Mouse (Mus musculus): ENCODE measurements around the gene Synrg. TPM values are rescaled to one million over a fixed set of nuclear protein-coding genes. Genes with fewer than 3 reads are reported as not detected.

The Synrg gene
- polyA plus RNA-seq (2015; fragmentation: Nextera tagmentation; extraction: Ambion mirVana), result 34.2 and 34.4 TPM in 2 replicates

DNA sequence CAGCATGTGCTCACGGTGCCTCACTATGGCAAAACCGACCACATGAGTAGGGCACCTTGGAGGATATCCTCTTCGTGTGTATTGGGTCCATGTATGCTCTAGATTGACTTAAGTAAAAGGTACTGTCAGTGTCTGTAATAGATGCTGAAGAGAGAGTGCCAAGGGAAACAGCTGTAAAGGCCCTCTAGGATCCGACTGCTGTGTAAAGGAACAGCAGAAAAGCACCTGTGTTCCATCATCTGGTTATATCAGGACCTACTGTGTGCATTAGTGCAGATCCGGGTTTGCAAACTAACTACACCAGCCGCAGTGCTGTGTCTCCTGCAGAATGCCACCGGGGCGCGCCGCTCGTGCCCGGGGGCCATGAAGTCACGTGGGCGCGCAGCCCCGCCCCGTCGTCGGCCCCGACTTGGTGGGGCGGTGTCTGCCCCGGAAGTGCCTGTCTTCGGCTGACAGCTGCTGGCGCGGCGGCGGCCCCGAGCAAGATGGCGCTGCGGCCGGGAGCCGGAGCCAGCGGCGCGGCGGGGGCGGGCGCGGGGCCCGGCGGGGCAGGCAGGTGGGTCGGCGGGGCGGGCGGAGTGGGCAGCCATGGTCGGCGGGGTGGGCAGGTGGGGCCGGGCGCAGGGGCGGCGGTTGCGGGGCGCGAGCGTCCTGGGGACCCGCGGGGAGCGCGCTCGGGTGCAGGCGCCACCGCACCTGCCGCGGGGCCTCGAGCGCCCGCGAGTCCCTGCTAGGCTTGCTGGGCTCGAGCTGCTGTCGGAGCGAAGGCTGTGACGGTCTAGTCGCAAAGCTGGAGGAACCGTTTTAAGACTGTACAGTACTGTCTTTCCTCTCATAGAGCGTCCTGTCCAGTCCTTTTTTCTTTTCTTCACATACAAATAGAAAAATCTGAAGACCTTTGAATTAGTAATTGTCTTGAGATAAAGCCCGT, at the start of gene Synrg:
Gene Synrg (plus strand): TSS at position 438 of the 931 bp plus-strand sequence.
- no peaks in the 10 kb centered on the region for H3K27me3 ChIP-seq
- peak within 1 kb of the TSS; percentile 59 for H3K4me2 ChIP-seq (replicated peaks)
- peak within 1 kb of the TSS; percentile 72 for H3K4me3 ChIP-seq (replicated peaks)
- peak within 1 kb of the TSS; percentile 92 for H3K27ac ChIP-seq
- H3K36me3 ChIP-seq, result peaks cover 38% of the 10 kb centered on the region
- no peaks in the 10 kb centered on the region for H3K9me3 ChIP-seq
- peak within 1 kb of the TSS; percentile 89 for H3K9ac ChIP-seq (replicated peaks)
- peaks cover 35% of the 10 kb centered on the region for H3K4me1 ChIP-seq (replicated peaks)
- WGBS, result 2% methylated on average over 51 of the region's 76 CpGs
- ATAC-seq, result peak; percentile 97

DNA sequence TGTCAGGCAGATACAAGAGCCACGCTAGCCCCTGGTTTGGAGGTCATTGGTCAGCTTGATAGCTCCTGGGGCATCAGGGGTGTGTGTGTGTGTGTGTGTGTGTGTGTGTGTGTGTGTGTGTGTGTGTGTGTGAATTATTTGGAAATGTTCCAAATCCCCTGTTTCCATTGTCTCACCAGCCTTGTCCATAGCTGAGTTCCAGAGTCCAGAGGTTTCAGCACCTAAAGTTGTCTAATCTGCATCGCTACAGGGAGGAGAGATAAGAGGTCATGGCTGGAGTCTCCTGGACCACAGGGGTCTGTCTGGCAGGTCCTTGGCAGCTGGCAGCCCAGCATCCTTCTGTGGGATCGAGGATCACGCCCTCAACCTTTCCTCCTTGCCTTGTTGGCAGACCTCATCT, 49.7 kb upstream of the Synrg start:
- no peak overlapping the region for H3K4me3 ChIP-seq (replicated peaks)
- ATAC-seq, result no peak
- no peaks in the 10 kb centered on the region for H3K27me3 ChIP-seq
- H3K9ac ChIP-seq (replicated peaks), result no peak overlapping the region
- H3K9me3 ChIP-seq, result no peaks in the 10 kb centered on the region
- H3K27ac ChIP-seq, result no peak overlapping the region
- no peaks in the 10 kb centered on the region for H3K36me3 ChIP-seq
- no peaks in the 10 kb centered on the region for H3K4me1 ChIP-seq (replicated peaks)
- 89% methylated on average over 4 of the region's 4 CpGs for WGBS
- no peak overlapping the region for H3K4me2 ChIP-seq (replicated peaks)

DNA sequence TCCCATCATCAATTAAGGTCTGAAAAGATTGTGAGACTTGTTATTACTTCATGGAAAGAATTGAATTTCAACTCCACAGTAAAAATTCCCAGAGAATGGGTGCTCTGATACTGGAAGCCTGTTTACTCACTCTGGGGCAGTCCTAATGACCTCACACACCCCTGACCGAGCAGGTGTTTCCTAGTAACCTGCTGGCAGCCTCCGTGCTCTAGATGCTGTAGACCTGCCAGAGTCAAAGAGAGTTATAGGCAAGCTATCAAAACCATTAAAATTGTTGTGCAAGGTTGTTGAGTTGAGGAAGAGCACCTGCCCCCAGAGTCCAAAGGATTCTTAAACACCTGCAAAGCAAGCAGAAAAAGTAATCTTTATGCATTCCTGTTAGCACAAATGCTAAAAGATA, 41.6 kb upstream of the Synrg start:
- no peak for ATAC-seq

DNA sequence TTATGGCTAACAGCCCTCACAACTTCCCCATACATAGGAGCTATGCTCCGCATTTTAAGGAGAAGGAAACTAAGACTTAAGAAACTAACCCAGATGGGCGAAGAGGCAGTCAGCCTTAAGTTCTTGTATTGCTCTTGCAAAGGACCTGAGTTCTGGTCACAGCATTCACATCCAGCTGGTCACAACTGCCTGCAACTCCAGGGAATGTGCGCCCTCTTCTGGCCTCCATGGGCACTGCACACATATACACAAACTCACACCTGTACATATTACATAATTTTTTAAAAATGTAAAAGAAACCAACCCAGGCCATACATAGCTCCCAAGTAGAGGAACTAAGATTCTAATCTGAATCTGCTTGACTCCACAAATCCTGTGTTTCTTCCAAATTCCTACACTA, 37.1 kb upstream of the Synrg start:
- H3K4me2 ChIP-seq (replicated peaks), result no peak overlapping the region
- no peak overlapping the region for H3K9ac ChIP-seq (replicated peaks)
- H3K27me3 ChIP-seq, result no peaks in the 10 kb centered on the region
- H3K4me1 ChIP-seq (replicated peaks), result no peaks in the 10 kb centered on the region
- no peak for ATAC-seq
- H3K36me3 ChIP-seq, result no peaks in the 10 kb centered on the region
- no peak overlapping the region for H3K4me3 ChIP-seq (replicated peaks)
- no peaks in the 10 kb centered on the region for H3K9me3 ChIP-seq
- H3K27ac ChIP-seq, result no peak overlapping the region
- 58% methylated on average over 3 of the region's 3 CpGs for WGBS

More for the DNA sequence above, 41.6 kb upstream of the Synrg start:
- H3K9ac ChIP-seq (replicated peaks), result no peak overlapping the region
- no peak overlapping the region for H3K4me2 ChIP-seq (replicated peaks)
- H3K4me1 ChIP-seq (replicated peaks), result no peaks in the 10 kb centered on the region
- no peaks in the 10 kb centered on the region for H3K9me3 ChIP-seq
- H3K4me3 ChIP-seq (replicated peaks), result no peak overlapping the region
- H3K27me3 ChIP-seq, result no peaks in the 10 kb centered on the region
- H3K36me3 ChIP-seq, result no peaks in the 10 kb centered on the region
- no peak overlapping the region for H3K27ac ChIP-seq
- WGBS, result 86% methylated on average over 2 of the region's 2 CpGs

DNA sequence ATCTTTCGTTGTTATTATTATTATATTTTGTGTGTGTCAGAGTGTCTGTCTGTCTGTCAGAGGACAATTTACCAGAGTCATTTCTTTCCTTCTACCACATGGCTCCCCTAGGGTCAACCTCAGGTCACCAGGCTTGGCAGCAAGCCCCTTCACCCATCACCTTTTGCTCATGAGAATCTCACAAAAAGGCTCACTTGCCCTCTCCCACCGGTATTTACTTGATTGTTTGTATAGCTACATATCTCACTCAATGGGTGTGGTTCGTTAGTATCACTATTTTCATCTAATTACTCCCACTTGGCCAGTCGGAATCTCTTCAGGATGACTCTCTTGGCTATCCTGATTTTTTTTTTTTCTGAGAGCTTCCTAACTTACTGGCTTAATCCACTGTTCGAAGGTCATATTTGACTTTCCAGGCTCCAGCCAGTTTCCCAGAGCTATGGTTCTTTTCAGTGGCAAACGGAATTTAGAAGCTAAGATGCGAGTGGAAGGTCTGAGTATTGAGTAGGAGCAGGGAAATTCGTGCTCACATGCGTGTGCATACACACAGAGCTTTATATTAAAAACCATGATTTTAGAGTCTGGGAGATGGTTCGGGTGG, 31.6 kb upstream of the Synrg start:
- Histone ChIP-seq H3K4me2 (replicated peaks) (no peak overlapping the region), H3K27me3 (no peaks in the 10 kb centered on the region), H3K36me3 (no peaks in the 10 kb centered on the region), H3K27ac (no peak overlapping the region), H3K9me3 (no peaks in the 10 kb centered on the region), H3K4me3 (replicated peaks) (no peak overlapping the region), H3K4me1 (replicated peaks) (0 out of 2 replicates have a peak, but pooled peaks cover 5% of the 10 kb centered on the region), H3K9ac (replicated peaks) (no peak overlapping the region)
- ATAC-seq, result no peak
- 81% methylated on average over 10 of the region's 10 CpGs for WGBS

DNA sequence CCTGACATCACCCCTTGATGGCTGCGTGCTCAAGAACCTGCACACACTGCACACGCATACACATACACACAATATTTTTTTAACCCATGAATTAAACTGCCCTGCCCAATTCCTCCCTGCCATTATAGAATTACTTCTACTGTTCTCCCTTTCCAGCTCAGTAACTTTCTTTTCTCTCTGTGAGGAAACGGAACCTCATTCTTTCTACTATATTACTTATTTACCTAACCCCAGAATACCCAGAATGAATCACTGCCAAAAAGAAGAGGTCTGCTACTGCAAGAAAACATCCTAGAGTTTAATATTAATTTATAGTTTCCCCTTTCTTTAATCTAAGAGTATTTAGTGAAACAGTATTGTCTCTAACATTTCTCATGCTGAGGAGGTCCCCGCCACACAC, 30.9 kb upstream of the Synrg start:
- Histone ChIP-seq H3K36me3 (no peaks in the 10 kb centered on the region), H3K9ac (replicated peaks) (no peak overlapping the region), H3K4me3 (replicated peaks) (no peak overlapping the region), H3K9me3 (no peaks in the 10 kb centered on the region), H3K27me3 (peaks cover 5% of the 10 kb centered on the region; the same call in 1 of the 2 replicates), H3K27ac (no peak overlapping the region), H3K4me1 (replicated peaks) (0 out of 2 replicates have a peak, but pooled peaks cover 5% of the 10 kb centered on the region), H3K4me2 (replicated peaks) (no peak overlapping the region)
- 89% methylated on average over 4 of the region's 4 CpGs for WGBS
- ATAC-seq, result no peak

DNA sequence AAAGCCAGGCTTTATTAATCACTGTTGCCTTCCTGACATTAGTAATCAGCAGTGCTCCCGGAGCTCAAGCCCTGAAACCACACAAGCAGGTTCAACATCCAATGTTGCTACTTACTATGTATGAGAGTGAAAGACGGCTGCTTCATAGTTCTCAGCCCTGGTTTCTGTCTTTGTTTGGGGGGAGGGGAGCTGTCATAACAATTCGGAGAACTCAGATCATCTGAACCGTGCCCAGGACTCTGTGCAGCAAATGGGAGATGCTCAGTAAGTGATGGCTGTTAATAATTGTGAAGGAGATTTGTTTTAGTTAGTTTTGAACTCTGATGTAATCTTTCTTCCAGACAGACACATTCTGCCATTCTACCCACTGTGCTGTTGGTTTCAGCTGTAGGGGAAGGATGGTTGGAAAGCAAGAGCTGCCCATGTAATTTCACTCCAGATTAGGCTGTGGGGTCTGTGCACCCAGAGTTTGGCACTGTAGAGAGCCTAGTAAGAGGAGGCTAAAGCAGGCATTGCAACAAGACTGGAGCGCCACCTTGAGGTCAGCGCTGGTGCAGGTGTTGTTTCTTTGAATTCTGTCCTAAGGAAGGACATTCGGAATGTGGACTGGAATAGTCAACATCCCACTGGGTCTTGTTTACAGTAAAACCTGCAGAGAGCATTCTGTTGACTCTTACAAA, 28.1 kb upstream of the Synrg start:
- Histone ChIP-seq H3K9me3 (no peaks in the 10 kb centered on the region), H3K27me3 (peaks cover 21% of the 10 kb centered on the region; the same call in 1 of the 2 replicates), H3K9ac (replicated peaks) (no peak overlapping the region), H3K4me3 (replicated peaks) (no peak overlapping the region), H3K4me1 (replicated peaks) (0 out of 2 replicates have a peak, but pooled peaks cover 5% of the 10 kb centered on the region), H3K27ac (no peak overlapping the region), H3K4me2 (replicated peaks) (no peak overlapping the region), H3K36me3 (no peaks in the 10 kb centered on the region)
- WGBS, result 23% methylated on average over 7 of the region's 7 CpGs
- 0 out of 2 replicates have a peak, but pooled peaks have one; percentile 53 for ATAC-seq

DNA sequence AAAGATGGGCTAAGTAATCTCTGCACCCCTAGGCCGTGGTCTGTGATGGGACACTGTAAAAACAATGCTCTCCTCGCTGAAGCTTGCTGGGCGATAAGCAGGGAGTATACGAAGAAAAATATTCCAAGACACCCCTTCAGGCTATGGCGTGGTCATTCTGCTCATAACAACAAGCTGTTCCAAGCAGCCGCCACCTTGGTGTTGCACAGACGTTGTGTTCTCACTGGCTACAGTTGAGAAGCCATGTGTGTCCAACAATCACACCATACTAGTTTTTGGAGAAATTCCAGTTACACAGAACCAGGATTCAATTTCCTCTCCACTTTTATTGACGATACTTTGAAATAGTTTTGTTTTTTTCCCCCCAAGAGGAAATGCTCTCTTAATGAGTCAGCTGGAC, 25.7 kb upstream of the Synrg start:
- ATAC-seq, result no peak
- H3K9ac ChIP-seq (replicated peaks), result no peak overlapping the region

DNA sequence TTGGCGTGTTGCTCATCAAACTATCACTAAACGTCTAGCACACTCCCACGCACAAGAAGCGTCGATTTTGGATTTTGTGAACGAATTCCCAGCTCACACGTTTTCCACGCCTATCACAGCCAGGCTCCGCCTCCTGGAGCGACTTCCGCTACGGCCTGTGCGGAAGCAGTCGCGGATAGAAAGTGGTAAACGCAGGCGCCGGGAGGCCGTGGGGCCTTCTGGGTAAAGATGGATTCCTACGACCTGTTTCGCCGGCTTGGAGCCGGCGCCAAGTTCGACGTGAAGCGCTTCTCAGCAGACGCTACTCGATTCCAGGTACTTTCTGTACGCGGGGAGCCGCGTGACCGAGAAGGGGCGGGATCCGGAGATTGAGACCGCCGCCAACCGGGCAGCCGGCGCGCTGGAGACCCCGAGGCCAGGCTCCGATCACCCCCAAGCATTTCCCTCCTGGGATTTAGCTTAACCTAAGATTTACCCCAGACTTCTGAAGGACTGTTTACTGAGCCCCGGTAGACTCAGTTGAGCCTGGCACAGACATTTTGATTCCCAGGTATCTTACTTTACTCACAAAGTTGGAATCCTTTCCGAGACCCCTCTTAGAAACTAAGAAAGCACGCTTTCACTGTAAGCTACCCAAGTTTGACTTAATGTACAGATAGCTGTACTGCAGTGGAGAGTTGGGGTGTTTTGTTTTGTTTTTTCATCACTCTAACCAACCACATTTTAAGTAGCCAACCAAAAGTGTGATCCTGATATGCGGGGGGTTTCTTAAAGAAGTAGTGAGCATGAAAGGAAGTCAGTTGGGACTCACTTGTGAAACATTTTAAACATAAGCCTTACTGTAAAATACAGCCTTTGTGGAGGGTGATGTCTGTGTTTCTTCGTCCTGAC, 22.0 kb upstream of the Synrg start, which contains the start of gene Ddx52:
Gene Ddx52 (plus strand): TSS at position 113 of the 891 bp plus-strand sequence.
- H3K9me3 ChIP-seq, result no peaks in the 10 kb centered on the region

More for the DNA sequence above, 25.7 kb upstream of the Synrg start:
- no peaks in the 10 kb centered on the region for H3K9me3 ChIP-seq
- H3K36me3 ChIP-seq, result no peaks in the 10 kb centered on the region
- 84% methylated on average over 8 of the region's 8 CpGs for WGBS
- H3K27me3 ChIP-seq, result peaks cover 21% of the 10 kb centered on the region; the same call in 1 of the 2 replicates
- H3K4me3 ChIP-seq (replicated peaks), result no peak overlapping the region
- H3K4me1 ChIP-seq (replicated peaks), result peaks cover 20% of the 10 kb centered on the region
- H3K27ac ChIP-seq, result no peak overlapping the region
- H3K4me2 ChIP-seq (replicated peaks), result no peak overlapping the region

DNA sequence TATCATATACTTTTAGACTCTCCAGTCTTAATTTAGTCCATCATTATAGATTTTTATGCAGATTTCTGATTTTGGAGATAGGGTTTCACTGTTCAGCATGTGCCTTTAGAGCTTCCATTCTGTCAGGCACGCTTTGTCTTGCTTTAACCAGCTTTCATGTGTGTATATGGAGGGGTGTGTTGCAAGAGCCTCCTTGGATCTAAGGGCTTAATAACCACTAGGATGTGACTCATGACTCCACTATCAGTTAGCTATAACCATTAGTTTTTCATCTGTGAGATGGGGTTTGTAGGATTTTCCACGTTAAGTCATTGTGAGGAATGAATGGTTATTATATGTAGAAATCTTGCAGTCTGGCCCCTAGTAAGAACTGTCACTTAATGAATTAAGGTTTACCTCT, 7.4 kb upstream of the Synrg start:
- Histone ChIP-seq H3K4me1 (replicated peaks) (no peaks in the 10 kb centered on the region), H3K9me3 (no peaks in the 10 kb centered on the region), H3K4me2 (replicated peaks) (no peak overlapping the region), H3K27ac (no peak overlapping the region), H3K27me3 (no peaks in the 10 kb centered on the region), H3K9ac (replicated peaks) (no peak overlapping the region), H3K36me3 (peaks cover 90% of the 10 kb centered on the region), H3K4me3 (replicated peaks) (no peak overlapping the region)
- WGBS, result 91% methylated on average over 2 of the region's 2 CpGs
- ATAC-seq, result no peak

More for the DNA sequence above, 22.0 kb upstream of the Synrg start, which contains the start of gene Ddx52:
- Histone ChIP-seq H3K4me1 (replicated peaks) (peaks cover 15% of the 10 kb centered on the region), H3K27me3 (peaks cover 21% of the 10 kb centered on the region; the same call in 1 of the 2 replicates), H3K36me3 (peaks cover 31% of the 10 kb centered on the region), H3K27ac (peak within 1 kb of the TSS; percentile 68), H3K9ac (replicated peaks) (peak within 1 kb of the TSS; percentile 81), H3K4me2 (replicated peaks) (peak within 1 kb of the TSS; percentile 79), H3K4me3 (replicated peaks) (peak within 1 kb of the TSS; percentile 74)
- WGBS, result 1% methylated on average over 49 of the region's 49 CpGs
- peak; percentile 97 for ATAC-seq

DNA sequence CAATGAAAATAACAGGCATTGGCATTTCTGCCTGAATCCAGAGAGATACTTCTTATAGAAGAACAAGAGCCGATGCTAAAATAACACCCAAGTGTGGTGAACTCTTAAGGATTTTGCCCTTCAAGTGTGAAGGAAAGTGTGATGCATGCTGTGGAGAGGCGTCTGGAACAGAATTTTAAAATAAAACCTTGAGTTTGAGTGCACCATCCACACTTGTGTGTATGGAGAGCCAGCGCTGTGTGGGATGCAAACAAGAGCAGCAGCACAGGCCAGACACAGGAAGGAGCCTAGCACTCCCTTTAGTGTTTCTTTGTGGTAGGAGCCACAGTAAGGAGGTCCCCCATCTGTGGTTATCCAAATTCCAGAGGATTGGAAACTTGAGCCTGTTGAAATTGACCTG, 2.2 kb upstream of the Synrg start:
- Histone ChIP-seq H3K4me3 (replicated peaks) (no peak overlapping the region), H3K27ac (no peak overlapping the region), H3K4me2 (replicated peaks) (no peak overlapping the region), H3K9ac (replicated peaks) (no peak overlapping the region), H3K4me1 (replicated peaks) (peaks cover 22% of the 10 kb centered on the region), H3K36me3 (peaks cover 49% of the 10 kb centered on the region), H3K9me3 (no peaks in the 10 kb centered on the region), H3K27me3 (no peaks in the 10 kb centered on the region)
- no peak for ATAC-seq
- WGBS, result 91% methylated on average over 3 of the region's 3 CpGs

Data from midbrain, embryonic 13.5 days (tissue).